Mouse (Mus musculus) monocyte, adult 2 months (primary cell): ENCODE results near the gene Clptm1l.

Experiments
- DNase-seq, 2 experiments: peaks; one replicate each; pipeline ENCODE4 v3.0.0; 2022; ENCODE audit warnings: low spot score in 2 of 2, low read depth in 1 of 2

Gene Clptm1l

GRCm38 (mm10) chr13:73603522-73604155, at the start of gene Clptm1l:
Gene Clptm1l (plus strand): TSS chr13:73604006.
- peak; percentile 89 to 91 for DNase-seq

DNA sequence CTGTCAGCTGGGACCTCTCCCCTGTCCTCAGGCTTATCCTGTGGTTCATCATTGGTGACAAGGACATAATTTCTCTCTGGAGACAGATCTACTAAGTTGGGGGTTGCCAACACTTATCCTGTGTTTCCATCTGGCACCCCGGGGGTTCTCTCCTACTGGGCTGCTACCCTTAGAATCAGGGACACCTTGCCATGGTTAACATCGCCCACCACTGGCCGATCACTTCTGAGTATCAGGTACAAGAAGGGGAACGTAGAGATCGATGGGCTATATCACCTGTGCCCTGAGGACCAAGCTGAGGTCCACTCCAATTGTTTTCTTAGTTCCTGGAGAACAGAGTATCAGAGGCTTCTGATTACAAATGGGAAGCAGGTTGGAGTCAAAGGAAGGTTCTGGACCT, 39.6 kb upstream of the Clptm1l start:
- no peak for DNase-seq

- DNase-seq: no peak
These were observed 28.8 kb upstream of the Clptm1l start for GRCm38 (mm10) chr13:73575051-73575450.

- DNase-seq: no peak
These were observed 26.5 kb upstream of the Clptm1l start for GRCm38 (mm10) chr13:73577277-73577676.

DNA sequence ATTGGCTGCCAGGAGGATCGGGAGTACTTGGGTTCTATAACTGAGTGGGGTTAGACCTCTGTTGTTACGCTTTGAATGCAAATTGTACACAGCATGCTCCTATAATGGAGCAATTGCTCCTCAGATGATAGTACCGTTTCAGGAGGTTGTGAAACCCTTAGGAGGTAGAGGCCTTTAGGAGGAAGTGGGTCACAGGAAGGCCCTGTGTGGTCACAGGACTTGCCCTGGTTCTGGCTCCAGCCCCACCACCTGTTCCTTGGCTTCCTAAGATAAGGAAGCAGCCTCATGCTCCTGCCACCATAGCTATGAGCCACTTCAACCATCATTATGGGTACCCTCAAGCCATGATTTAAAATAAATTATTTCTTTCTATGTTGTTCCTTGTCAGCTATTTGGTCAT, 12.3 kb upstream of the Clptm1l start:
- no peak for DNase-seq

- DNase-seq: no peak
These were observed 11.3 kb upstream of the Clptm1l start for GRCm38 (mm10) chr13:73592546-73592945.

GRCm38 (mm10) chr13:73596276-73596675, 7.5 kb upstream of the Clptm1l start:
- DNase-seq: no peak

DNA sequence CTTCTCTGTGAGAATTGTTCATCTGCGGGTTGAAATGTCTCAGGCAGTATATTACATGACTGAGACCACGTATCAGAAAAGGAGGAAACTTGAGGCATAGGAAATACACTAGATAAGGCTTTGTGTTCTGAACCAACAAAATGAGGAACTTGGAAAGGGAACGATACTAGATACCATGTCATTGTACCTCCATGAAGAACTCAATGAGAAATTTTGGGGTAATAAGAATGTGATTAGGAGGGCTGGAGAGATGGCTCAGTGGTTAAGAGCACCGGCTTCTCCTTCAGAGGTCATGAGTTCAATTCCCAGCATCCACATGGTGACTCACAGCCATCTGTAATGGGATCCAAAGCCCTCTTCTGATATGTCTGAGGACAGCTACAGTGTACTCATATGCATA, 3.6 kb upstream of the Clptm1l start:
- no peak for DNase-seq

DNA sequence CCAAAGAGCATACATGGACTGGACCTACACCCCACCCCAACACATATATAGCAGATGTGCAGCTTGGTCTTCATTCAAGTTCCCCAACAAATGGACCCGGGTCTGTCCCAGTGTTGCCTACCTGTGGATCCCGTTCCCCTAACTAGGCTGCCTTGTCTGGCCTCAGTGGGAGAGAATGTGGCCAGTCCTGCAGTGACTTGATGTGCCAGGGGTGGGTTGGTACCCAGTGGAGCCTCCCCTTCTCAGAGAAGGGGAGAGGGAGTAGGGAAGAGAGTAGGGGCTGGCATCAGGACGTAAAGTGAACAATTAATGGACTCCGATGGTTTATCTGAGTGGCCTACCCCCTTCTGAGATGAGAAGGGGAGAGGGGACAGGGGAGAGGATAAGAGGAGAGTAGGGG, 760 bp upstream of the Clptm1l start:
- DNase-seq: no peak

GRCm38 (mm10) chr13:73604156-73604957, 551 bp downstream of the Clptm1l start:
- no peak for DNase-seq

- DNase-seq: no peak
These were observed 14.6 kb downstream of the Clptm1l start for GRCm38 (mm10) chr13:73618406-73618805.

DNA sequence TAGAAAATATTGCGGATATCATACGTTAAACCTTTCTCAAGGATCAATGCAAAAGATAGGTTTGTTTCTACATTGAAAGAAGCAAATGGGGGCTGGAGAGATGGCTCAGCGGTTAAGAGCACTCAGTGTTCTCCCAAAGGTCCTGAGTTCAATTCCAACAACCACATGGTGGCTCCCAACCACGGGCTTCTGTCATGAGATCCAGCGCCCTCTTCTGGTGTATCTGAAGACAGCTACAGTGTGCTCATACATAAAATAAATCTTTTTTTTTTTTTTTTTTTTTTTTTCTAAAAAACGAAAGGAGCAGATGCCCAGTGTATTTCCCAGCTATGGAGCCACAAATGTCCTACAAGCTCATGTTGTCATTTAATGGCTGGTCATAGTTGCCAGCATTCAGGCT, 16.8 kb downstream of the Clptm1l start:
- DNase-seq: no peak

GRCm38 (mm10) chr13:73626410-73626744, 22.6 kb downstream of the Clptm1l start:
- no peak for DNase-seq

- no peak for DNase-seq
These were observed 23.1 kb downstream of the Clptm1l start, which contains the start of gene Tert for GRCm38 (mm10) chr13:73626745-73627549. Gene Tert (plus strand): TSS chr13:73626911.

GRCm38 (mm10) chr13:73628586-73629113, 24.8 kb downstream of the Clptm1l start:
- no peak for DNase-seq

DNA sequence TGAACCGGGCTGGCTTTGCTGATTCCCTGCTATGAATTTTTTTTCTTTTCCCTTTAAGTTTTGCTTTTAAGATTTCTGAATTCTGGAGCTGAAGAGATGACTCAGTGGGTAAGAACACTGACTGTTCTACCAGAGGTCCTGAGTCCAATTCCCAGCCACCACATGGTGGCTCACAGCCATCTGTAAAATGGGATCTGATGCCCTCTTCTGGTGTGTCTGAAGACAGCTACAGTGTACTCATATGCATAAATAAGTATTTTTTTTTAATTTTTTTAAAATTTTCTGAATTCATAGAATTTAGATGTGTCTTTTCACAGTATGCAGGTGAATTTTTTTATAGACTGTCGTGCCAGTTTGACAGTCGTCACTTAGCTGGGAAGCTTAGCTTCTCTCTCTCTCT, 28.0 kb downstream of the Clptm1l start:
- no peak for DNase-seq

DNA sequence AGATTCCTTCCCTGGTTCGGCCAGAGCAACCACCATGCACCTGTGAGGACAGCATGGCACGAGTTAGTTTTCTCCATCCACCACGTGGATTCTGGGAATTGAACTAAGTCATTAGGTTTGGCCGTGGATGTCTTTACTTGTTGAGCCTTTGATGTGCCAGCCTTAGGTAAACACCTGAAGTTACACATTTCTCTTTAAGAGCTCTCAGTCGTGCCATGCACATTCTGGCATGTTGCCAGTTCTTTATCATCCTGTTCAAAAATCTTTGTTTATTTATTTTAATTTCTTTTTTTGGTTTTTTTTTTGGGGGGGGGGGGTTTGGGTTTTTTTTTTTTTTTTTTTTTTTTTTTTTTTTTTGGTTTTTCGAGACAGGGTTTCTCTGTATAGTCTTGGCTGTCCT, 34.0 kb downstream of the Clptm1l start:
- DNase-seq: no peak

DNA sequence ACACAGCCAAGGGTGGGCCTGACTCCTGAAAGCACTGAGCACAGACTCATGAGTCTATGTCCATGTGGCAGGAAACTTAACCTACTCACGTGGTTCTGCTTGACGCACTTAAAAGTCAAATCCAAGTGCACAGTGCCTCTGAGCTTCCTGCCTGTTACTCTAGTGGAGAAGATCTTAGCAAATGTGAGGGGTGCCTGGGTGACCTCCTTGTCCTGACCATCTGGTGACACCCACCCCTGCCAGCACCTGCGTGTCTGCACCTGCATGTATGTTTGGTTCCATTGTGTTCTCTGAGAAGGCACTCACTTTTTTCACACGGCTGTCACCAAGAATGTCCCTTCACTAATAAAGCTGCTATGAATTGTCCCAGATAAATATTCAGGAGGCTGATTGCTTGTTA, 37.5 kb downstream of the Clptm1l start:
- no peak for DNase-seq

DNA sequence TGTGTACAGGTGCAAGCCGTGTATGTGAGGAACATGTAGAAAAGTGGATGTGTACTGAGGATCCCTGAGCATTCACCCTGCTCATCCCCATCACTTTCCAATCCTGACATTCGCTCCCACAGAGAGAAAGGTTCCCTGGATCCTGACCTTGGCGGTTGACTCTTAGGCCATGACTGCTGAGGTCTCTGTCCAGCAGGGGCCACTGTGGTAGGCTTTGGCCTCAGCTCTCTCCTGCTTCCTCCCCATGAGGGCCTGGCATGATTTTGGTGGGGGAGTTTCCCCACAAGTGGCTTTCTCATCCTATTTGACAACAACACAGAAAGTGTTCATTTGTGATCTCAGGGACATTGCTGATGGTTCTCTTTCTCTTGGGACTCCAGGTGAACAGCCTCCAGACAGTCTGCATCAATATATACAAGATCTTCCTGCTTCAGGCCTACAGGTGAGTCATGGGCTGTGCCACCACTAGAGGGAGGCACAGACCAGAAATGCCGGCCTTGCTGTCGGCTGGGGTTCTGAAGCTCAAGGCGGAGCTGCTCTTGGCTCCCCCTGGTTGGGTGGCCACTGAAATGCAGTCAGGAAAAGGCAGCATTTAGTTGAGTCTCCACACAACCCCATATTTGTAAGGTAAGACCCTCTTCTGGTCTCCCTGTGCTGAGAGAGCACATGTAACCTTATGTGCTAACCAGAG, 42.7 kb downstream of the Clptm1l start:
- no peak for DNase-seq

DNA sequence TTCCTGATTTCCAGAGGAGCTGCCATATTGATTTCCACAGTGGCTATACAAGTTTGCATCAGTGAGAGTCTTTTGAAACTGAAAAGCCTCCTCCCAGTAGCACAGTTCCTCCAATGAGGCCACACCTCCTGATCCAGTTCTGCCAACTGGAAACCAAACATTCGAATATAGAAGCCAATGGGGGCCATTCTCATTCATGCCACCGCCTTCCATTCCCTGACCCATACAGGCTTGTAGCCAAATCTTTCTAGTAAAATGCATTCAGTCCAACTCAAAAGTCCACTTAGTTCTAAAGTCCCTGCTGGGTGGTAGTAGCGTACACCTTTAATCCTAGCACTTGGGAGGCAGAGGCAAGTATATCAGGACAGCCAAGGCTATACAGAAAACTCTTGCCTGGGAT, 49.5 kb downstream of the Clptm1l start:
- DNase-seq: no peak

DNA sequence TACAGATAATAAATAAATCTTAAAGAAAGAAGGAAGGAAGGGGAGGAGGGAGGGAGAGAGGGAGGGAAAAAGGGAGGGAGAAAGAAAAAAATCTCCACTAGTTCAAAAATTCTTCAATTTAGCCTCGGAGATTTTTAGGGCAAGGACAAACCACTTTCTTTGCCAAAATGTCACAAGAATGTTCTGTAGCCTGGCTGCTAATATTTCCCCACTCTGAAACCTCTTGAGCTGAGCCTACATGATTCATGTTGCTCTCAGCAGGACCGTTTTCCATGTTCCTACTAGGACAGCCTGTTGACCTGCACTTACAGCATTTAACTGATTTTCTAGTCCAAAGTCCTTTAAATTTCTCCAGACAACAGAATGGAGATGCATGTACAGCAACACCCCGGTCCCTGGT, 51.2 kb downstream of the Clptm1l start:
- no peak for DNase-seq
